Mouse (Mus musculus) brain, embryonic 14.5 days (tissue): ENCODE data around the gene Fam71f2.

Experiments used
- CTCF ChIP-seq: fragments of 200-500 bp; IDR thresholded peaks from 2 replicates; pipeline ENCODE4 v1.5.1; 2012; ENCODE audit warnings: inconsistent platforms, mild to moderate bottlenecking, moderate library complexity, borderline replicate concordance; ENCODE audit not compliant: insufficient read depth, insufficient read length; ENCODE audit errors: extremely low read depth
- POLR2A ChIP-seq: fragments of 200-500 bp; IDR thresholded peaks from 2 replicates; pipeline ENCODE4 v1.6.1; 2012; ENCODE audit warnings: mild to moderate bottlenecking, inconsistent platforms, borderline replicate concordance; ENCODE audit not compliant: poor library complexity, insufficient read depth, insufficient read length, severe bottlenecking; ENCODE audit errors: extremely low read depth

DNA sequence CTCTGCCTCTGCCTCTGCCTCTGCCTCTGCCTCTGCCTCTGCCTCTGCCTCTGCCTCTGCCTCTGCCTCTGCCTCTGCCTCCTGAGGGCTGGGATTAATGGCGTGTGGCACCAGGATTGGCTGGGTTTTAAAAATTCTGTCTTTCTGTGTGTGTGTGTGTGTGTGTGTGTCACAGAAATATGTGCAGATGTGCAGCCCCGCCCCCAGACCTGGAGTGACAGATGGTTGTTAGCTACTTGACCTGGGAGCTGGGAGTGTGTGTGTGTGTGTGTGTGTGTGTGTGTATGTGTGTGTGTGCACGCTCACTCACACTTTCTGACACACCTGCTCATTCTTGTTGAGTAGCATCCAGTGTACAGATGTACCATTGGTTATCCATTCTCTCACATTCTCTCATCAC lies 45.7 kb upstream of the Fam71f2 start:
- TF ChIP-seq POLR2A (no peak), CTCF (no peak)
